Mouse (Mus musculus): ENCODE data around the gene Triml2.

Gene Triml2

GRCm38 (mm10) chr8:43180054-43180690 is at the start of gene Triml2:
Gene Triml2 (plus strand): TSS chr8:43180541.
- in situ Hi-C loops (cut with MboI; ENCODE audit: unreplicated experiment in 2 of 2), result no loop called here

- in situ Hi-C loops (cut with MboI; ENCODE audit: unreplicated experiment in 2 of 2), result no loop called here
These were observed 39.0 kb upstream of the Triml2 start, which contains the start of gene Triml1 for GRCm38 (mm10) chr8:43141386-43141785. Gene Triml1 (minus strand): TSS chr8:43141486.

DNA sequence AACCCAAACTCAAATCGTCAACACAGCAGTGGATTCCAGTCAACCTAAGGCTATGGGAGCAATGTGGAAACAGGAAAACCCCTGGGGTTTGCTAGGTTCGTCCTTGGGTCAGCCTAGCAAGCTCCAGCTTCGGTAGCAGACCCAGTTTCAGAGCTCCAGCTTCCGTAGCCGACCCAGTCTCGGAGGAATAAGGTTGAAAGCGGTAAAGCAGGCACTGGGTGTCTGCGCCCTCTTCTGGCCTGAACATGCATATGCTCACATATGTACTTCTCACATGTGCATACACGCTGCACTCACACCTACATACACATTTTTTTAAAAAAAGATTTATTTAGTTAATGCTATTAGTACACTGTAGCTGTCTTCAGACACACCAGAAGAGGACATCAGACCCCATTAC is 31.0 kb upstream of the Triml2 start:
- in situ Hi-C loops (cut with MboI; ENCODE audit: unreplicated experiment in 2 of 2), result no loop called here

- in situ Hi-C loops (cut with MboI; ENCODE audit: unreplicated experiment in 2 of 2), result no loop called here
These were observed 17.1 kb upstream of the Triml2 start for GRCm38 (mm10) chr8:43163255-43163654.

DNA sequence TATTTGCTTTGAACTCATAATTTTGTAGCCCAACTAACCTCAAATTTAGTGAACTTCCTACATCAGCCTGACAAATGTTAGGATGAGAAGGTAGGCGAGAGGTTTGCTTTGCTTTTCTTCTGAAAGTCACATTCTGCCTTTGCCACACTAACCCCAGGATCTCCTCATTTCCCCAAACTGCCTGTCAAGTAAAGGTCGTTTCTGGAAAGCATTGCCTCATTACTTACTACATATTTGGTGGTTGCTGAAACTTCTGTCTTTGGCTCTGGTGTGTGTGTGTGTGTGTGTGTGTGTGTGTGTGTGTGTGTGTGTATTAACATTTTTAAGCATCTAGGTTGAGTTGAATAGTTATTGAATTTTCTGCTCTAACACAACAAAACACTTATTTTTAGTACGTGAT is 15.9 kb upstream of the Triml2 start:
- in situ Hi-C loops (cut with MboI; ENCODE audit: unreplicated experiment in 2 of 2), result no loop called here

DNA sequence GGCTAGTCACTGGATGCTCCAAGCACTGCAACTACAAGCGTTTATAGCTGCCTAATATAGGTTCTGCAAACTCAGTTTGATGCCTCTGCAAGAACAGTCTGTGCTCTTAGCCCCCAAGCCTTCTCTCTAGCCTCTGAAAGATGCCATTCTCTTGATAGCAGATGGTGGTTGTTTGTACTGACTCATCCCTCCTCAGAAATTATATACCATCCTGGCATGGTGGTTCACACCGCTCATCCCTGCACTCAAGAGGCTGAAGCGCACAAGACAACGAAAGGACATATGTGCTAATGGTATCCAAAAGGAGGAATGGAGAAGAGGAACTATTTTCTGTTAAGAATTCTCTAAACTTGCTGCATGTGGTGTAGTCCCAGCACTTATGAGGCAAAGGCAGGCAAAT is 12.3 kb upstream of the Triml2 start:
- in situ Hi-C loops (cut with MboI; ENCODE audit: unreplicated experiment in 2 of 2), result no loop called here

DNA sequence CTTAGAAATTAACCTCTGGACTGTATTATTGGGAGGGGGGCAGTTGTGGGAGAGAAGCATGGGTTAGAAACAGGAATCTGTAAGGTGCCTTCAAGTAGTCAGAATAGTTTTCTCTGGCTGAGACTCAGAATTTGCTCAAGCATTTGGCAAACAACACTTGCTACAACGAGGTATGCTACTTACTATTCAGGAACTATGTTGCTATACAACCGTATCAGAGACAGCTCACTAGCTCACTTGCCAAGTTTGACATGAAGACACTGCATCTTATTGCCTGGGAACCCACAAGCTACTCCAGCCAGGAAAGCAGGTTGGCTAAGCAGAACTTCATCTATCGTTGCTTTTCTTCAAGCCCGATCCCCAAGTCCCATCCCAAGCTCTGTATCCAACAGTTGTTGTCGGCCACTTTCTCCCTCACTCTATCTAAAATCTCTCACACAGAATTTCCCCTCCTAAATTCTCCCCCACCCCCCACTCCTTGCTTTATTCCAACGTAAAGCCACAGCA is 11.0 kb upstream of the Triml2 start:
- in situ Hi-C loops (cut with MboI; ENCODE audit: unreplicated experiment in 2 of 2), result no loop called here

GRCm38 (mm10) chr8:43176766-43177486 is 3.4 kb upstream of the Triml2 start:
- in situ Hi-C loops (cut with MboI; ENCODE audit: unreplicated experiment in 2 of 2), result no loop called here

GRCm38 (mm10) chr8:43178263-43178662 is 2.1 kb upstream of the Triml2 start:
- in situ Hi-C loops (cut with MboI; ENCODE audit: unreplicated experiment in 2 of 2), result no loop called here

DNA sequence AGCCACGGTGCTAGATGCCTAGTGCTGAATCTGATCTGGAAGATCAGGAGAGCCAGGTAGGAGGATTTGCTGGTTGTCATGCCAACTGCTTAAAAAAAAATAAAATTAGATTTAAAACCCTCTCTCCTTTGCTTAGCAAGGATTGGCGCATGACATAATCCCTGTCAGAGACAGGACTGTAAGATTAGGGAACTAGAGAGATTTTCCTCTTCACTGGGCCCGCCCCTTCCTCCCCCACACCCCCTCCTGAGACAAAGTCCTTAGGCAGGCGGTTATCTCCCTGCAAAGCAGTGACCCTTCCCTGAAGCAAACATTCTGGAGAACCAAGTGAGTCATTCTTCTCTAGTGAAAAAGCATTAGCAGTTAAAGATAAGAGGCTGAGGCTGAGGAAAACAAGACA is 1.2 kb upstream of the Triml2 start:
- in situ Hi-C loops (cut with MboI; ENCODE audit: unreplicated experiment in 2 of 2), result no loop called here

GRCm38 (mm10) chr8:43182281-43182680 is 1.9 kb downstream of the Triml2 start:
- in situ Hi-C loops (cut with MboI; ENCODE audit: unreplicated experiment in 2 of 2), result no loop called here

- in situ Hi-C loops (cut with MboI; ENCODE audit: unreplicated experiment in 2 of 2), result no loop called here
These were observed 35.2 kb downstream of the Triml2 start for GRCm38 (mm10) chr8:43215554-43215953.

DNA sequence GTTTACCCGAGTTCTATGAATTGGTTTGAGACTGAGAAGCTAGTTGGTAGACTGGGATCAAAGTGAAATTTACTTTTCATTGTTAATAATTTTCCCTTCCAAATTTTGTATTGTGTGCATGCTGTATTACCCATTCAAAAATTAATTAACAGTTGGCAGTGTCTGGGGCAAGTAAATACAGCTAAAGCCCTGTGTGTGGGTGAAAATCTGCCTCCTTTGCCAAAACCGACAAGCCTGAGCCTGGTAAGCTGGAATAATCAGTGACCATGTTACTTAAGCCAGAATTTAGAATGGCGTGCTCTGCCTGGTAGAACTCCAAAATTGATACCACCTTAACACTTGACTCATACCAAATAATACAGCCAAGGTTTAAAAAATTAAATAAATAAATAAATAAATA is 63.0 kb downstream of the Triml2 start:
- in situ Hi-C loops (cut with MboI; ENCODE audit: unreplicated experiment in 2 of 2), result no loop called here
